Mouse (Mus musculus): ENCODE results near the gene Mapt.

GRCm38 (mm10) chr11:104221751-104222150 lies 9.4 kb upstream of the Mapt start:
- TF ChIP-seq GATA1 (IDR thresholded peaks at IDR 0.05; ENCODE audit: borderline replicate concordance, low read length), result no peak
- no peak for TF ChIP-seq FLI1 (IDR thresholded peaks at IDR 0.05; ENCODE audit: low read length)
